Mouse (Mus musculus) kidney, postnatal 0 days (tissue): ENCODE data around the gene Trpm7. TPM values are rescaled to one million over a fixed set of nuclear protein-coding genes. Genes with fewer than 3 reads are reported as not detected.
A peak's percentile ranks its signal among the peaks of the same experiment; 100 is the strongest.

ENCODE experiments used
- ATAC-seq: fragments of 200-750 bp; cut with Nextera tagmentation; replicated peaks from 2 replicates; pipeline ENCODE4 v1.8.0; 2017; ENCODE audit warnings: low read depth, moderate number of reproducible peaks, moderate TSS enrichment, moderate library complexity; ENCODE audit not compliant: low FRiP score
- DNase-seq: peaks from one replicate; pipeline ENCODE4 v3.0.0-alpha.2; 2016; ENCODE audit warnings: low spot score
- H3K27ac ChIP-seq: fragments of 300-500 bp; sonication (generic); 2 replicates; pipeline ENCODE4 v1.5.1; 2014; ENCODE audit warnings: mild to moderate bottlenecking
- H3K27me3 ChIP-seq: fragments of 300-500 bp; sonication (generic); 2 replicates; pipeline ENCODE4 v1.6.1; 2014; ENCODE audit warnings: low read length, mixed read lengths; ENCODE audit not compliant: insufficient read depth
- H3K36me3 ChIP-seq: fragments of 300-500 bp; sonication (generic); 2 replicates; pipeline ENCODE4 v1.6.1; 2014; ENCODE audit warnings: low read length, mixed read lengths; ENCODE audit not compliant: insufficient read depth
- H3K4me1 ChIP-seq: fragments of 300-500 bp; sonication (generic); replicated peaks from 2 replicates; pipeline ENCODE4 v1.6.1; 2014; ENCODE audit warnings: antibody characterized with exemption, low read length, mixed read lengths; ENCODE audit not compliant: insufficient read depth
- H3K4me2 ChIP-seq: fragments of 300-500 bp; sonication (generic); 2 replicates; pipeline ENCODE4 v1.6.1; 2014; ENCODE audit warnings: mild to moderate bottlenecking, low read length, moderate library complexity, mixed read lengths
- H3K4me3 ChIP-seq: fragments of 300-500 bp; sonication (generic); replicated peaks from 2 replicates; pipeline ENCODE4 v1.5.1; 2014; ENCODE audit warnings: low read depth, low read length
- H3K9ac ChIP-seq: fragments of 300-500 bp; sonication (generic); 2 replicates; pipeline ENCODE4 v1.6.1; 2014; ENCODE audit warnings: low read depth, low read length
- H3K9me3 ChIP-seq: fragments of 300-500 bp; sonication (generic); replicated peaks from 2 replicates; pipeline ENCODE4 v1.6.1; 2016; ENCODE audit warnings: low read length, inconsistent platforms, mixed read lengths
- CTCF ChIP-seq: IDR thresholded peaks from 2 replicates; pipeline ENCODE4 v1.5.1; 2016; ENCODE audit warnings: antibody characterized with exemption, low read depth, mild to moderate bottlenecking, moderate library complexity
- WGBS: fragments of 180-500 bp; shearing (Covaris S2); extraction: QIAGEN DNeasy Blood & Tissue Kit; methylation state at CpG from one replicate; pipeline ENCODE4 v1.1.7; 2014; 5-methylcytosine and 5-hydroxymethylcytosine counted together
- polyA plus RNA-seq: library from polyadenylated mRNA; unstranded; fragments of >200 nt; fragmentation: Nextera tagmentation; extraction: Ambion mirVana; gene quantifications from 2 replicates; pipeline ENCODE4 v1.2.1, GENCODE M21; 2015

Gene Trpm7
- polyA plus RNA-seq, 1 experiment from 2014 or later, result 41.2 TPM

DNA sequence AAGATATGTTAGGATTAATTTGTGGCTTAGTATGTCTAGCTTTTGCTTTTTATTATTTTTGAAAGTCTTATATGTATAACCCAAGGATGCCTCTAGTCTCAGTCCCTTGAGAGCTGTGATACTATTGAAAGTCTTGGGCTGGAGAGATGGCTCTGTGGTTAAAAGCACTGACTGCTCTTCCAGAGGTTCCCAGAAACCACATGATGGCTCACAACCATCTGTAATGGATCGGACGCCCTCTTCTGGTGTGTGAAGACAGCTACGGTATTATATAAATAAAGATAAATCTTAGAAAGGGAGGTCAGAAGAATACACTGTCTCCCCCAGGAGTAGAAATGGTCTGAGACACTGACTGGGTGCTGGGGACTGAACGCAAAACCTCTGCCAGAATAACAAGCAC, 31.3 kb downstream of the Trpm7 start:
- H3K36me3 ChIP-seq, result peaks cover 33% of the 10 kb centered on the region
- no peak for DNase-seq
- H3K27ac ChIP-seq, result no peak overlapping the region
- H3K4me1 ChIP-seq, result no peaks in the 10 kb centered on the region
- H3K4me3 ChIP-seq, result no peak overlapping the region
- no peak overlapping the region for H3K9ac ChIP-seq
- 81% methylated on average over 4 of the region's 4 CpGs for WGBS
- no peak for TF ChIP-seq CTCF
- H3K9me3 ChIP-seq, result no peaks in the 10 kb centered on the region
- no peak overlapping the region for H3K4me2 ChIP-seq
- ATAC-seq, result no peak
- no peaks in the 10 kb centered on the region for H3K27me3 ChIP-seq

DNA sequence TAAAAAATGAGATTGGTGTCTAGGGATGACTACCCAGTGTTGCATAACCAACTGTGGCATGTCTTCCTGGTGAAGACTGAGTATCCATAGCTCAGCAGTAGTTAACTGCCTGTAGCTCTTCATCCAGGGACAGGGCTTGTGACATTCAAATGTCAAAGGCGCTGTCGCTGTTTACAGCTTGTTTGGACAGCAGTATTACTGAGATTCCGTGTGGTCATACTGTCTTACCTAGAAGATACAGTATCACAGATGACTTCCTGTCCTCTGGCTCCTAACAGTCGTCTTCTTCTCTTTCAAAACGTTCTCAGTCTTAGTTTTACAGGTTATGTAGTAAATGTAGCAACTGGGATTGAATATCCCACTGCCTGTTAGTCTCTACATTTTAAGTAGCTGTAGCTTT, 37.2 kb downstream of the Trpm7 start:
- H3K4me3 ChIP-seq, result no peak overlapping the region
- H3K4me2 ChIP-seq, result no peak overlapping the region
- no peaks in the 10 kb centered on the region for H3K9me3 ChIP-seq
- no peaks in the 10 kb centered on the region for H3K27me3 ChIP-seq
- no peak overlapping the region for H3K27ac ChIP-seq
- 88% methylated on average over 5 of the region's 5 CpGs for WGBS
- ATAC-seq, result no peak
- TF ChIP-seq CTCF, result no peak
- no peak for DNase-seq
- no peaks in the 10 kb centered on the region for H3K4me1 ChIP-seq
- H3K36me3 ChIP-seq, result peaks cover 38% of the 10 kb centered on the region
- no peak overlapping the region for H3K9ac ChIP-seq

DNA sequence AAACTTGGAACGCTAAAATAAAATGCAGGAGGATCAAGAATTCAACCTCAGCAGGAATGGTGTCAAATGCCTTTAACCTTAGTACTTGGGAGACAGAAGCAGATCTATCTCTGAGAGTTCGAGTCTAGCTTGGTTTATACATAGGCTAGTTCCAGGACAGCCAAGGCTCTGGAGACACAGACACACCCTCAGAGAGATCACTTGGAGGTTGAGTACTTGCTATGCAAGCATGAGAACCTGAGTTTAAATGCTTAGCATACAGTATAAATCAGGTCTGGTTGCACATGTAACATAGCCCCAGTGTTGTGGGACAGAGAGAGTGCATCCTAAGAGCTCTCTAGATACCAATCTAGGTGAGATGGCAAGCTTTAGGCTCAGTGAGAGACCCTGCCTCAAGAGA, 58.6 kb downstream of the Trpm7 start:
- no peak overlapping the region for H3K4me2 ChIP-seq
- WGBS, result 89% methylated on average over 2 of the region's 2 CpGs
- no peaks in the 10 kb centered on the region for H3K4me1 ChIP-seq
- peaks cover 41% of the 10 kb centered on the region for H3K36me3 ChIP-seq
- ATAC-seq (no peak), DNase-seq (no peak)
- H3K27me3 ChIP-seq, result no peaks in the 10 kb centered on the region
- TF ChIP-seq CTCF, result no peak
- H3K4me3 ChIP-seq, result no peak overlapping the region
- no peak overlapping the region for H3K27ac ChIP-seq
- H3K9ac ChIP-seq, result no peak overlapping the region
- no peaks in the 10 kb centered on the region for H3K9me3 ChIP-seq

DNA sequence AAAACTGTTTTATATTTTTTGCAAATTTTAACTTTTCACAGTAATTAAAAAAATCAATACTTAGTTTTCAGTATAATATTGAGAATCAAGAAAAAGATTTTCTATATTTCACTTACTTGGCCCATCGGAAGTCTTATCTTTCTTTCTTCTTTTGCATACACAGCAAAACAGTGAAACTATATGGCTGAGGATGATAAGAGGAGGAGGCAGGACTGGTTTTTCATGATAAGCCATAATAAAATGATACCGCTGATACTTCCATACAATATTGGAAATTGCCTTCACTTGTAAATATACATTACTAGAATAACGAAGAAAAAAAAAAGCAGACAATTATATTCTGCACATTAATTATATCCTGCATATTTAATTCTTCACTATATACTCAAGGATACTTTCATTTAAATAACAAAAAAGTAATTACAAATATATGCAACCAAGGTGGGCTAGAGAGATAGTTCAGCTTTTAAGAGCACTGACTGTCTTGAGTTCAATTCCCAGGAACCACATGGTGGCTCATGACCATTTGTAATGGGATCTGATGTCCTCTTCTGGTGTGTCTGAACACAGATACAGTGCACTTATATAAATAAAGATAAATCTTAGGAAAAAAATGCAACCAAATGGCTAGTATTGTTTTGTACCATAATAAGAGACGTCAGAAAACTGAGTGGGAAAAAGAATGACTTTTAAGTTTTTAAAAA, 59.2 kb downstream of the Trpm7 start:
- H3K27me3 ChIP-seq, result no peaks in the 10 kb centered on the region
- H3K9ac ChIP-seq, result no peak overlapping the region
- no peak for DNase-seq
- peaks cover 43% of the 10 kb centered on the region for H3K36me3 ChIP-seq
- TF ChIP-seq CTCF, result no peak
- H3K27ac ChIP-seq, result no peak overlapping the region
- ATAC-seq, result no peak
- H3K9me3 ChIP-seq, result no peaks in the 10 kb centered on the region
- H3K4me3 ChIP-seq, result no peak overlapping the region
- WGBS, result 91% methylated on average over 4 of the region's 4 CpGs
- H3K4me2 ChIP-seq, result no peak overlapping the region
- no peaks in the 10 kb centered on the region for H3K4me1 ChIP-seq

DNA sequence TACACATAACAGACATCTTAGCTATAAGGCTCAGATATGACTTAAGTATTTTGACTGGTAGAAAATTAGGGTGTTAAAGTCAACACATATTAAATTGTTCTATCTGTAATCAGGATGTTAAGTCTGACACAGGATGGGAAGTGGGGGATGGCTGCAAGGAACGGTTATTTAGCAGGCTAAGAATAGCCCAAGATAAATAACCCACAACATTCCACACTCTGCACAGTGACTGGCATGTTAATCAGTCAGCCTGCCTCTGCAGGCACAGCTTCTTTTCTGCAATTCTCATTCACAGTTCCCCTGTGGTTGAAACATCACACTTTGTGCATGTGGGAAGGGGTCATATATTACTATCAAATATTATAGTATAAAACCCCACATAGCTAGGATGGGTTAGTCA, 60.2 kb downstream of the Trpm7 start:
- ATAC-seq, result no peak
- TF ChIP-seq CTCF, result no peak
- Histone ChIP-seq H3K4me3 (no peak overlapping the region), H3K27ac (no peak overlapping the region), H3K4me2 (no peak overlapping the region), H3K27me3 (no peaks in the 10 kb centered on the region), H3K36me3 (peaks cover 48% of the 10 kb centered on the region), H3K9ac (no peak overlapping the region), H3K4me1 (no peaks in the 10 kb centered on the region), H3K9me3 (no peaks in the 10 kb centered on the region)
- WGBS, result 20% methylated on average over 1 of the region's 1 CpGs
- peak; percentile 10 for DNase-seq

DNA sequence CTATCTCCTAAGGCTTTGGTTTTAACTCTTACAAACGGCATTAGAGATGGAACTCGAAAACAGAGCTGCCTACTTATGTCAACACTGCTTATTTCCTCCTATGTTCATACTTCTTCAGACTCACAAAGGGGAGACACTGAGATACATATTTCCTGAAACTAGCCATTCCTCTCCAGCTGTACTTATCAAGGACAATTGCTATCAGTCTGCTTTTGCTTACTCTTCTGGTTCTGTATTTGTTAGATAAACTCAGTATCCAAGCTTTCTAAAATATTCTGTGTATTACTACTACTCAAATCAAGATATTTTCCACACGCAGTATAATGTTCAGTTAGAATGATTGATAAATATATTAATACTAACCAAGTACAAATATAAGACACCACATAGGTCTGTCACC, 74.0 kb downstream of the Trpm7 start:
- DNase-seq (no peak), ATAC-seq (no peak)
- Histone ChIP-seq H3K27ac (no peak overlapping the region), H3K9ac (no peak overlapping the region), H3K4me1 (no peaks in the 10 kb centered on the region), H3K4me3 (no peak overlapping the region), H3K9me3 (no peaks in the 10 kb centered on the region), H3K27me3 (no peaks in the 10 kb centered on the region), H3K36me3 (peaks cover 19% of the 10 kb centered on the region; the same call in 1 of the 2 replicates), H3K4me2 (no peak overlapping the region)
- 93% methylated on average over 3 of the region's 3 CpGs for WGBS
- TF ChIP-seq CTCF, result no peak

DNA sequence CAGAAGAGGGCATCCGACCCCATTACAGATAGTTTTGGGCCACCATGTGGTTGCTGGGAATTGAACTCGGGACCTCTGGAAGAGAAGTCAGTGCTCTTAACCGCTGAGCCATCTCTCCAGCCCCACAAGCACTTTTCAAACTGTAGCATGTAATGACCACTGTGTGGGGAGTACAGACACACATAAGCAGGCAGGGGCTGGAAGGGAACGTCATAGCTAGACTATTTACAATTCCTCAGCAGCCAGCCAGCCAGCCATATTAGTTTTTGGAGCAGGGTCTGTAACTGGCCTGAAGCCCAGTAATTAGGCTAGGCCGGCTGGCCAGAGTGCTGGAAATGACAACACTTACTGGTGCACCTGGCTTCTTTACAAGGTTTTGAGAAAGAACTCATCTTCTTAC, 77.6 kb downstream of the Trpm7 start:
- Histone ChIP-seq H3K36me3 (peaks cover 26% of the 10 kb centered on the region), H3K4me1 (no peaks in the 10 kb centered on the region), H3K9me3 (no peaks in the 10 kb centered on the region), H3K27me3 (no peaks in the 10 kb centered on the region), H3K27ac (no peak overlapping the region), H3K9ac (no peak overlapping the region), H3K4me2 (no peak overlapping the region), H3K4me3 (no peak overlapping the region)
- WGBS, result 80% methylated on average over 5 of the region's 5 CpGs
- no peak for TF ChIP-seq CTCF
- ATAC-seq (no peak), DNase-seq (no peak)
